ENCODE assay signal across 17 mouse cellular contexts in genomic region chr6:118127827-118128487, GRCm38 (mm10). TPM values are rescaled to one million over a fixed set of nuclear protein-coding genes. Genes with fewer than 3 reads are reported as not detected.
A peak's percentile ranks its signal among the peaks of the same experiment; 100 is the strongest.
DNase-seq lines count a peak whose midpoint lies in the region; ATAC-seq and TF ChIP-seq lines count a peak whose summit lies in the region.
"Had no signal": no experiment of that assay in that cellular context is flagged by ENCODE, and none has a peak within 500 bp of the region (broad histone marks: within the 10 kb centered on the region; RNA-seq: fewer than 3 reads in every experiment).

No protein-coding gene starts in this region.

- peaks cover 6% of the 10 kb centered on the region for H3K36me3 ChIP-seq in liver, embryonic 14.5 days (replicated peaks; ENCODE audit: control insufficient read depth, insufficient read depth, low read depth)
- H3K36me3 ChIP-seq in thymus, adult 2 months (ENCODE audit: control insufficient read depth, insufficient read depth, low read length), result no peaks in the 10 kb centered on the region

- peak; percentile 49; the same call in 1 of the 2 replicates for TF ChIP-seq EP300 in liver, embryonic 14.5 days (IDR thresholded peaks at IDR 0.05; ENCODE audit: low read depth)

- no peak overlapping the region for H3K27ac ChIP-seq in liver, embryonic 14.5 days
- no peak overlapping the region for H3K27ac ChIP-seq in thymus, adult 2 months (ENCODE audit: control insufficient read depth, insufficient read depth, low read length)
- H3K27ac ChIP-seq: embryonic facial prominence, embryonic 15.5 days; hindbrain, postnatal 0 days; left cerebral cortex, adult 2 months; limb, embryonic 15.5 days; stomach, embryonic 15.5 days had no signal

- peak; percentile 20 for DNase-seq in kidney, adult 9 months
- no peak for DNase-seq in kidney, adult 11 months
- DNase-seq in liver, embryonic 14.5 days (ENCODE audit: low read depth in 3 of 3, low spot score in 3 of 3), result peak in 1 of 3 experiments; percentile 36
- DNase-seq in thymus, adult 2 months, result no peak
- DNase-seq in cerebellum, postnatal 25 days, result no peak
- DNase-seq: cerebellum, adult 8-10 months; forebrain, postnatal 0 days; gastrocnemius, postnatal 25 days; kidney, postnatal 4 days had no signal

- peaks cover 7 to 23% of the 10 kb centered on the region in 2 experiments; a peak in 3 of 4 replicates for H3K4me1 ChIP-seq in liver, embryonic 14.5 days (replicated peaks; ENCODE audit: control insufficient read depth in 2 of 2, insufficient read depth in 2 of 2, low read length in 1 of 2)
- H3K4me1 ChIP-seq in thymus, adult 2 months (replicated peaks; ENCODE audit: control insufficient read depth, insufficient read depth, low read length), result no peaks in the 10 kb centered on the region
- H3K4me1 ChIP-seq: limb, embryonic 15.5 days; stomach, embryonic 15.5 days had no signal

- no peaks in the 10 kb centered on the region for H3K27me3 ChIP-seq in liver, embryonic 14.5 days (ENCODE audit: control insufficient read depth, insufficient read depth, low read length)
- H3K27me3 ChIP-seq in thymus, adult 2 months (ENCODE audit: control insufficient read depth, insufficient read depth, low read length), result no peaks in the 10 kb centered on the region
- H3K27me3 ChIP-seq: CH12.LX; embryonic facial prominence, embryonic 15.5 days; limb, embryonic 15.5 days; stomach, embryonic 15.5 days had no signal

- no peaks in the 10 kb centered on the region for H3K9me3 ChIP-seq in liver, embryonic 14.5 days (ENCODE audit: control insufficient read depth, low read length)
- H3K9me3 ChIP-seq: embryonic facial prominence, embryonic 15.5 days; limb, embryonic 15.5 days; stomach, embryonic 15.5 days had no signal

- H3K4me2 ChIP-seq in liver, embryonic 14.5 days (ENCODE audit: low read depth), result peak overlapping the region; percentile 16
- H3K4me2 ChIP-seq: embryonic facial prominence, embryonic 15.5 days; limb, embryonic 15.5 days; stomach, embryonic 15.5 days had no signal

- peak; percentile 77 for ATAC-seq in common myeloid progenitor, adult 5-6 weeks (replicated peaks; ENCODE audit: low read depth, poor library complexity, severe bottlenecking)
- ATAC-seq in liver, embryonic 14.5 days (ENCODE audit: insufficient read depth), result peak; percentile 62; the same call in 1 of the 2 replicates
- ATAC-seq in megakaryocyte progenitor cell, adult 5-6 weeks (replicated peaks; ENCODE audit: poor library complexity), result peak; percentile 80
- ATAC-seq: forebrain, postnatal 0 days; hindbrain, postnatal 0 days had no signal

- H3K4me3 ChIP-seq in liver, embryonic 14.5 days (ENCODE audit: insufficient read depth in 1 of 2, low read depth in 2 of 2, low read length in 2 of 2), result no peak overlapping the region
- no peak overlapping the region for H3K4me3 ChIP-seq in thymus, adult 2 months (ENCODE audit: control insufficient read depth, insufficient read depth, low read length)
- H3K4me3 ChIP-seq: embryonic facial prominence, embryonic 15.5 days; left cerebral cortex, adult 2 months; limb, embryonic 15.5 days; stomach, embryonic 15.5 days had no signal

- no peak for TF ChIP-seq CTCF in liver, embryonic 14.5 days (IDR thresholded peaks at IDR 0.05; ENCODE audit: low read depth)
- no peak for TF ChIP-seq CTCF in thymus, adult 2 months (IDR thresholded peaks at IDR 0.05; ENCODE audit: borderline replicate concordance, control insufficient read depth, extremely low read depth, insufficient read depth, low read length, poor library complexity)

- TF ChIP-seq POLR2A in thymus, adult 2 months (IDR thresholded peaks at IDR 0.05; ENCODE audit: control insufficient read depth, extremely low read depth, insufficient read depth, low read length, poor library complexity), result no peak

- WGBS in liver, embryonic 14.5 days (ENCODE audit: insufficient replicate concordance), result 4% methylated on average over 6 of the region's 6 CpGs
- WGBS in thymus, adult 2 months, result 41% methylated on average over 6 of the region's 6 CpGs

- H3K9ac ChIP-seq in liver, embryonic 14.5 days (replicated peaks), result no peak overlapping the region
- H3K9ac ChIP-seq: embryonic facial prominence, embryonic 15.5 days; forebrain, postnatal 0 days; limb, embryonic 15.5 days; stomach, embryonic 15.5 days had no signal

RNA-seq across cellular contexts. Expression of gene Csgalnact2, which starts 11.0 kb away (rescaled TPM):
- total RNA-seq in common myeloid progenitor, adult 5-6 weeks (2017), result 139 and 145 TPM in 2 replicates
- 3.0 and 4.5 TPM in 2 replicates for polyA plus RNA-seq in liver, embryonic 14.5 days (2012; rRNA removed)
- 8.5 and 8.6 TPM in 2 replicates for polyA plus RNA-seq in liver, embryonic 14.5 days (2014; fragmentation: Nextera tagmentation; extraction: Ambion mirVana)
- 173 and 181 TPM in 2 replicates for total RNA-seq in megakaryocyte progenitor cell, adult 5-6 weeks (2015)
- total RNA-seq in megakaryocyte progenitor cell, adult 5-6 weeks (2017), result 226 and 242 TPM in 2 replicates
- polyA plus RNA-seq in thymus, adult 2 months (2012; rRNA removed), result 2.6 TPM in 2 replicates
